Mouse (Mus musculus): ENCODE data around the gene Lck.

- no peak for TF ChIP-seq E2F4 (IDR thresholded peaks at IDR 0.05; ENCODE audit: insufficient replicate concordance, low read depth, low read length)
- no peak for TF ChIP-seq CTCF (conservative IDR thresholded peaks at IDR 0.05 in 1 of 2, IDR thresholded peaks at IDR 0.05 in 1 of 2; ENCODE audit: low read depth in 2 of 2, low read length in 2 of 2)
- no peak for TF ChIP-seq MEF2A (IDR thresholded peaks at IDR 0.05; ENCODE audit: borderline replicate concordance, low read depth, low read length)
- no peak for TF ChIP-seq ZNF384 (IDR thresholded peaks at IDR 0.05; ENCODE audit: low read depth, low read length)
- TF ChIP-seq MAFK (IDR thresholded peaks at IDR 0.05; ENCODE audit: insufficient replicate concordance, low read length) = no peak
These were observed 5.0 kb upstream of the Lck start, which contains the start of gene Fam167b for GRCm38 (mm10) chr4:129578466-129578865.
